Mouse (Mus musculus): Measurements from ENCODE around the gene Pex16. TPM values are rescaled to one million over a fixed set of nuclear protein-coding genes. Genes with fewer than 3 reads are reported as not detected.

The Pex16 gene
- total RNA-seq (2015; ENCODE audit: low replicate concordance) (13.3 TPM in 1 of 2 replicates, not detected in the other), total RNA-seq (2017; ENCODE audit: low replicate concordance) (3.3 and 4.2 TPM in 2 replicates)

DNA sequence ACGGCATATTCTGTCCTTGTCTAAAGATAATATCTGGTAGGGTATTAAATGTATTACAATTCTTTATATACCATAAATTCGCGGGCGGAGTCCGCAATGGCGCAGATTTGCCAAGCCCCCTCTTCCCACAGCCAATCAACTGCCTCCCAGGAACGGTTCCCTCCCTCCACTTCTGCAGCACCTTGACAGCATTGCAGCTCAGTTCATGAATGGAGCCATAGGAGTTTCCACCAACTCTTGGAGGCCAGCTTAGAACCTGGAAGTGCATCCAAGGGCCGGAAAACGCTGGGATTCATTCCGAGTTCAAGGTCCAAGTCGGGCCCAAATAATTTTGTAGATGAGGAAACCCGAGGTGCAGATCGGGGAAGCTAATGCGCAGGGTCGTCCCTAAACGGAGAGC is at the start of gene Pex16, which contains the start of gene Large2:
Gene Pex16, plus strand, starts transcription at position 163 of the 400 bp plus-strand sequence.
Gene Large2, minus strand, starts transcription at position 356 of the 400 bp plus-strand sequence.
- peak; percentile 66 for ATAC-seq (replicated peaks; ENCODE audit: low FRiP score, poor library complexity, severe bottlenecking)

DNA sequence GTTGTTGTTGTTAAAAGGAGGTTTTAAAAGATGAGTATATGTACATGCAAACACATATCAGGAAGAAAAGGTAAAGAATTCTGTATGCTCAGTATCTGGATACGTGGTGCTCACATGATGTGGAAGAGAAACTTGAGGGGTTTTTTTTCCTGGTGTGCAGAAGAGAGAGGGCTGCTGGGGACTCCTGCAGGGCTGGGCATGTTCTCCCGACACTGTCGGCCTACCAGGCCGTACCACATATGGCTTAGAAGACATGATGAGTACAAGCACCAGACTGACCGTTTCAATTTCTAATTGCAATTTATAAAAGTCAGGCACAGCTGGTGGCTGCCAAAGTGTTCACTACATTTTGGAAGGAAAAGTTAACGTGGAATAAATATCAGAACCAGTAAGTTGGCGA is 48.8 kb upstream of the Pex16 start:
- no peak for ATAC-seq (replicated peaks; ENCODE audit: low FRiP score, poor library complexity, severe bottlenecking)

DNA sequence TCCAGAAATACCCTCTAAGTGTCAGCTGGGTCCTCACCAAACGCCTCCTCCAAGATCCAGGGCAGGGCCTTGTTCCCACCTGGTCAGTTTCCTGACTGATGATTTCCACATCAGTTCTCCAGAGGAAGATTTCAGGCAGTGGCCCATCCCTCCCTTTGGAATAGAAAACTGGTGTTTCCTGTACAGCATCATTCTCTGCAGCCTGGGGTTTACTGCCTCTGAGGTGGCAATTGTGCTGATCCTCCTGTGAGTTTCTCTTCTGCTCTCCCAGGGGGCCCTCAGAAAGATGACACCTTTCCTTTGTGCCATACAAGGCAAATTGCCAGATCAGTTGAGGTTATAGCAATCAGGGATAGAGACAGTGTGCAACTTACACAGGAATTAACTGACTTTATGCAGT is 48.3 kb upstream of the Pex16 start:
- no peak for ATAC-seq (replicated peaks; ENCODE audit: low FRiP score, poor library complexity, severe bottlenecking)

DNA sequence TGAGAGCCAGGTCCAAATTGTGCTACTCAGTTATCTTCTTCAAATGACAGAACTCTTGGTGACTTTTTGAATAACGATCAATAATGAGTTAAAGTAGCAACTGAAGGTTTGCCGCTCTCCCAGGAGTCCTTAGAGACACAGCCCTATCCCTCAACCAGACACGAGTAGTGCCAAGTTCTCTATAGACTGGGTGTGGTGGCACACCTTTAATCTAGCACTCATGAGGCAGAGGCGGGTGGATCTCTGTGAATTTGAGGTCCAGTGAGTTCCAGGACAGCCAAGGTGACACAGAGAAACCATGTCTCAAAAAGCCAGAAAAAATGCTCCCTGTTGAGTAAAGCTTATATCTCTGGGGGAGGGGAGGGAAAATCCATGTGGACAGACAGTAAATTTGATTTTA is 46.9 kb upstream of the Pex16 start:
- no peak for ATAC-seq (replicated peaks; ENCODE audit: low FRiP score, poor library complexity, severe bottlenecking)

DNA sequence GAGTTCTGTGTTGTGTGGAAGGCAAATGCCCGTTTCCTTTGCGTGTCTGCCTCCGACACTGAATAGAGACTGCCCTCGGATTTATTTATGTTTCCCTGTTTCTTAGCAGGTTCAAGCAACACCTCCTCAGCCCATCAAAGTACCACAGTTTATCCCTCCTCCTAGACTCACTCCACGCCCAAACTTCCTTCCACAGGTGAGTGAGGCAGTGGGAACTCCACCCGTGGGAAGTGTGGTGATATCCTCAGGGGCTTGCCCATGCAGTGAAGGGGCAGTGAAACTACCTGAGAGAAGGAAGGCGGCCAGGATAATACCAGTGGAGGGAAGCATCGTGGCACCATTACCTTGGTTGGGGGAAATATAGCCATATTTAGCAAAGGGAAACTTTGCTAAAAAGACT is 46.3 kb upstream of the Pex16 start:
- ATAC-seq (replicated peaks; ENCODE audit: low FRiP score, poor library complexity, severe bottlenecking): no peak

DNA sequence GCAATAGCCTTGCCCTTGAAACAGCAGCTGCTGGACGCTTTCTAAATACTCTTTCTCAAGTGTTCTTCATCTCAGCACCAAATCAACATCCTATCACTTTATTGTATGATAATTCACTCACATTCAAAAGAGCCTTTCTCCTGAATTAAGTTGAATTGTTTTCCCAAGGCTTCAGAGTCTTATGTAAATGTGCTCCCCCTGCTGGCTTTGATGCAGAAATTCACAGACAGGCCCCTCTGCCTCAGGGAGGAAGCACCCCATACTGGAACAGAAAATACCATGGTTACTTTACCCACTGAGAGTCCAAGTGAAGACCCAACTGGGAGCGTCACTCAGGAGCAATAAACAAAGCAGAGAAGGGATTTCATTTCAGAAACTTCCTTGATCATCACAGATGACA is 43.6 kb upstream of the Pex16 start:
- no peak for ATAC-seq (replicated peaks; ENCODE audit: low FRiP score, poor library complexity, severe bottlenecking)

DNA sequence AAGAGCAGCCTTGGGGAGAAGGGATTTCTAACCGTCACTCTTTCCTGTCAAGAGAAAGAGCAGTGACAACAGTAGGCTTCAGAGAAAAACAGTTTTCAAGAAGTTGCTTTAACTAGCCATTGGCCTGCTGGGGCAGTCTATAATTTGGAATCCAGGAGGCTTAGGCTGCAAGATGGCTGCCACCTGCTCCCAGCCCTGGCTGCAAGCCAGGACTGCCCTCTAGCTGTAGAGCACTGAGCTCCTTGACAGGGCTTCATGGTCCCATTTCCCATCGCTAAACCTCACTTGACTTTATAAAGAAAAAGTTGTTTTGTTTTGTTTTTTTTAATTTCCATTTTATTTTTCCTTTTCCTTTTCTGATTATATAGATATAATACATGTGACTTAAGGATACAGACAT is 43.1 kb upstream of the Pex16 start:
- no peak for ATAC-seq (replicated peaks; ENCODE audit: low FRiP score, poor library complexity, severe bottlenecking)

DNA sequence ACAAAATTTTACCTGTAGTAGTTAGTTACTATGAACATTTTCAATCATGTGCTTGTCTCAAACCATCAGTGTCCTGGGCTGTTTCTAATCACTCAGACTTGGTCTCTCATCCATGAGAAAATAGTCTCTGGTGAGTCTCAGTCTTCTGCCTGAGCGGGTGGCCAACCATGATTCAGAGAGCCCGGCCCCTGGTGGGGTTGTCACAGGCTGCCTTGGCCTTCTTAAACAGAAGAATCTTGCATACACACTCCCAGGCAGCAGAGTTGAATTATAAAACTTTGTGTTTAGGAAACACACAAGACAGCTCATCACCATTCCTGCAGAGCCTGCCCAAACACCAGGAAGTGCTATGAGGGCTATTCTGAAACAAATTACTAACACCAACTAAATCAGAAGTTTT is 42.6 kb upstream of the Pex16 start:
- no peak for ATAC-seq (replicated peaks; ENCODE audit: low FRiP score, poor library complexity, severe bottlenecking)

DNA sequence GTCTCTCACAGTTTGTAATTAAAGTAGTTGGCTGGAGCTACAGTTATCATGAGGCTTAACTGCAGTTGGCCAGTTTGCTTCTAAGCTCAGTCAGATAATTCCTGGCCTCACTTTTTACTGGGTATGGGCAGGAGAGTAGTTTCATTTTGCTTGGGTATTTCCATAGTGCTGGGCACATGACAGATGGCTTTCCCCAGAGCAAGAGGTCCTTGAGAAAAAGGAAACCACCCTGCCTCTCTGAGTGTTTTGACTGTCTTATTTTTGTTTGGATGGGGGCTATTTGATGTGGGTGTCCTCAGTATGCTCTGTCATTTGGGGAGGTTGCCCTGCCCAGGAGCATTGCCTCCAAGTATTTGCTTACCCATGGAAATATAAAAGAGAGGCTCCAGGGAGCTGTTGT is 32.1 kb upstream of the Pex16 start:
- no peak for ATAC-seq (replicated peaks; ENCODE audit: low FRiP score, poor library complexity, severe bottlenecking)

DNA sequence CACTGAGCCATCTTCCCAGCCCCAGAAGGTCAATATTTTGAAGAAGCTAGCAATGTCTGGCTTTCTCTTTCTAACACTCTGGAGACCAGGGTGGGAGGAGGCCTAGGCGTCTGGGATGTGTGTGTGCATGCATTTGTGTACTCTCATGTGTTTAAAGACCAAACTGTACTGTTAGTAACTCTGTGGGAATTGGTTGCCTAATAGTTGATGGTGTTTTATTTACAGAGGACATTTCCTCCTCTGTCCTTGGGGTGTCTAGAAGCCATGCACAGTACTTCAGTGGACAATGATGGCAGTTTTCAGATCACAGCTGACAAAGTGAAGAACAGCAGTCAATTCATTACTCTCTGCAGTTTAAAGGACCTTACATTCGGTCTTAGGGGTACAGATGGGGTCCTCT is 27.3 kb upstream of the Pex16 start:
- no peak for ATAC-seq (replicated peaks; ENCODE audit: low FRiP score, poor library complexity, severe bottlenecking)

DNA sequence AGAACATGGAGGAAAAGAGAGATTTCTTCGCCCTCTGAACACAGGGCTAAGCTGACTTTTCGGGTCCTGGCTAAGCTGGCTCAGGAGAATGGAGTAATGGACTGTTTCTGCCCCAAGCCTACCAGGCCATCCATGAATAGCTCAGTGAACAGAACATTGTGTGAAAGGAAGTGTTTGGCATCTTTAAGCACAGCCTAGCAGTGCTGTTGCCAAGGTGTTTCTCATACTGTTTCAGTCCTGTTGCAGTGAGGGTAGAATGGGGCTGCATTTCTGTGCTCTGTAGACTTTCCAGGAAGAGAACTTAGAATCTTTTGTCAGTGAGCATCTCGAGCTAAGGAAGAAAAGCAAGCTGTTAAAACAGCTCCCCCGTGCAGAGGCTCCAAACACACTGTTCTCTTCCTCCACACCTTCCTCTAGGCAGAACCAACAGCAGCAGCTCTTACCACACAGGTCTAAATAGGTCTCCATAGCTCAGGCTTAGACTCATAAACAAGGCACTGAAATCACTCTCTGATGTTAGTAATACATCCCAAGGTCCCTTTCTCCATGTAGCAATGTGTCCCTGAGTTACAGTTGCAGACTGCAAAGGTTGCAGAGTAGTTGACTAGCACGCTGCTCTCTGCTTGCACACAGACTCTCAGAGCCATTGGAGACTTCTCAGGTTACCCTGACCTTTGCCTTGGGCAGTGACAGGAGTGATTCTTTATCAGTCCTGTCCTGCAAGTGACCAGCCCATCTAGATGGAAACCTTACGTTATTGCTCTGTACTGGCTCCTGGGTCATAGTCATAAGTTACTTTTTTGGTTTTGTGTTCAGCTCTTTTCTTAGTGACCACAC is 24.7 kb upstream of the Pex16 start:
- no peak for ATAC-seq (replicated peaks; ENCODE audit: low FRiP score, poor library complexity, severe bottlenecking)

DNA sequence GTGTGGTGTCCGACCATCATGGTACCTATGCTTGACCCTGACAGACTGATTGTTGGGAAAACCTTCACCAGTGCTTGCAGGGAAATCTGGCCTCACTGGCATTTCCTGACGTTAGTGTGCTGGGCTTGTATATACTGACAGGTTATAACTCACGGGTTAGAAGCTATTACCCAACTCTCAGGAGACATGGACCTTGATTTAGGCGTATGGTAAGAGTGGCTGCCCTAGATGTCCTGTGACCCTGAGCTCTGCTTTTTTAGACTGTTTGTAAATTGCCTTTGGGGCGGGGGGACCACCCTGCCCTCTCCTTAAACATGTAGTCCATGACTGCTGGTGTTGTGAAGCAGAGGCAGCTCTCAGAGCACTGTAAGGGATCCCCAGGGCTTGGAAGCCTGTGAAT is 23.8 kb upstream of the Pex16 start:
- no peak for ATAC-seq (replicated peaks; ENCODE audit: low FRiP score, poor library complexity, severe bottlenecking)

DNA sequence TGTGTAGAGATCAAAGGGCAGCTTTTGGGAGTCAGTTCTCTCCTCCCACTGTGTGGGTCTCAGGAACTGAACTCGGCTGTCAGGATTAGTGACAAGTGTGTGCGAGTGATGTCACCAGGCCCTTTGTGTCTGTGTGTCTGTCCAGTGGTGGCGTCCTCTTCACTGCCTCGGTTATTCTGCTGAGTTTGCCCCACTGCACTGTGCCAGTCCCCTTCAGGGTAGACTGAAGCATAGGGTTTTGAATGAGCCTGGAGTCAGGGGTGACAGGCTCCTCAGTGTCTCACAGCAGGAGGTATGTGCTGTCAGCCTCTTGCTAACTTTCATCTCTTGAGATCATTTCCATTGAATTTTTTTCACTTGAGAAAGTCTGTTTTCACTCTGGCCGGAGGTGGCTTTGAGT is 21.1 kb upstream of the Pex16 start:
- no peak for ATAC-seq (replicated peaks; ENCODE audit: low FRiP score, poor library complexity, severe bottlenecking)

DNA sequence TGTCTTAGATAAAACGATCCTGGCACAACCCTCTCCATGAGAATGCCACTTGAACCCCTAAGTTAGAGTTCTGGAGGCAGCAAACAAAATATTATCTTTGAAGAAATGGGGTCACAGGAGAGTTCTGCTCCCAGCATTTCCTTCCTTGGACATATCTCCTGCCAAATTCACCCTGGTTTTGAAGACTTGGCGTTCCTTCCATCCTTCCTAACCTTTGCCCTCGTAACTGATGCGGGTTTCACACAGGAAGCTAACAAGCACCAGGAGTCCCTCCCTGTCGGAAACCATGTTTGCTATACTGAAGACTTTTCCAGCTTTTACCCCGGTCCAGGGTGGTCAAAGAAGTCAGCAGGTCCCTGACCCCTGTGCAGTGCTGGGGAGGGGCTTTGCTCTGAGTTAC is 20.3 kb upstream of the Pex16 start:
- ATAC-seq (replicated peaks; ENCODE audit: low FRiP score, poor library complexity, severe bottlenecking): no peak

DNA sequence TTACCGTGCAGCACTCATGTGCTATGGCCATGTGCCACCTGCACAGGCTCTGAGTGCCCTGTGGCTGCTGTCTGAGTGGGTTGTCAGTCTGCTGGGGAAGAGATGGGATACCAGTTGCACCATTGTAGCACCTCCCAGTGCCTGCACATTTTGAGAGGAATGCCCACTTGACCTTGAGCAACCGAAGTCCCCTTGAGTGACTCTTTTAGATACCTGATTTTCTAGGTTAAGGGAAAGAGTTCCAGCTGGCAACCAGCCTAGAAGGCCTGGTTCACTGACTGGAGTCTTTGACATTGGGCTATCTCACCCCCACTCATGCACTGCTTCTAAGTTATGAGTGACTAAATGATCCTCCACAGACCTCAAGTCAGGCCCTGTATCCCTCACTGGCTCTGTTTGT is 15.2 kb upstream of the Pex16 start:
- ATAC-seq (replicated peaks; ENCODE audit: low FRiP score, poor library complexity, severe bottlenecking): no peak

DNA sequence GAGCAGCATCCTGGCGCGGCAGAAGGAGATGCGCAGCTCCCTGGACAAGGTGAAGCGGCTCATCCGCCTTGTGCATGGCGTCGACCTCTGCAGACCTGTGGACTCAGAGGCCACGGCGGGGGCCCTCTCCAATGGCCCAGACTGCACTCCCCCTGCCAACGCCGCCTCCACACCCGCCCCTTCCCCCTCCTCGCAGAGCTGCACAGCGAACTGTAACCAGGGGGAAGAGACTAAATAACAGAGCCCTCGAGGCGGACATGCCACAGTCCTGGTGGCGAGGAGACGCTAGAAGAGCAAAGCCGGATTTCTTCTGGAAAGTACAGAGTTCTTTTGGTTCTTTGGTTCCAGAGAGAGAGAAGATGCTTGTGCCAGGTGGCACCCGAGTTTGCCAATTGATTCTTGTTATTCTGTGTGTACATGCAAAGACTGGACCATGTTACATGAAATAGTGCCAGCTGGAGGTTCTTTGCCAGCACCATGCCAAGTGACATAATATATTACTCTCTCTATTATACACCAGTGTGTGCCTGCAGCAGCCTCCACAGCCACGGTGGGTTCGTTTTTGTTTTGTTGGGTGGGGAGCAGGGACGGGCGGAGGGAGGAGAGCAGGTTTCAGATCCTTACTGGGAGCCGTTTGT is 14.2 kb upstream of the Pex16 start:
- ATAC-seq (replicated peaks; ENCODE audit: low FRiP score, poor library complexity, severe bottlenecking): no peak

DNA sequence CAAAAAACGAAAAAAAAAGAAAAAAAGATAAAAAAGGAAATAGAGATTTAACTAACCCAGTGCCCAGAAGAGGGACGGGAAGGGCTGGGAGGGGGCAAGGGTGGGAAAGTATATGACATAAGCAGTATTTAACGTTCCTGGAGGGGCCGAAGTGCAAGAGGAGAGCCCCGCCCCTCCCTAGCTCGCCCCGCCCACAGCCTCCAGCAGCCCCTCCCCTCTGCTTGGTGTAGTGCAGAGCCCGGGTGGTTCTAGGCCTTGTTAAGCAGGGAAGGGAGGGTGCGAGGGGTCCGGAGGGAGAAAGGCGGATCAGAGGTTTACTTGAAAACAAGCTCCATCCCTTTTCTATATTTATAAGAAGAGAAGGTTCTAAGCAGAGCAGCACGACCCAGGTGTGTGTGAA is 13.6 kb upstream of the Pex16 start:
- no peak for ATAC-seq (replicated peaks; ENCODE audit: low FRiP score, poor library complexity, severe bottlenecking)

DNA sequence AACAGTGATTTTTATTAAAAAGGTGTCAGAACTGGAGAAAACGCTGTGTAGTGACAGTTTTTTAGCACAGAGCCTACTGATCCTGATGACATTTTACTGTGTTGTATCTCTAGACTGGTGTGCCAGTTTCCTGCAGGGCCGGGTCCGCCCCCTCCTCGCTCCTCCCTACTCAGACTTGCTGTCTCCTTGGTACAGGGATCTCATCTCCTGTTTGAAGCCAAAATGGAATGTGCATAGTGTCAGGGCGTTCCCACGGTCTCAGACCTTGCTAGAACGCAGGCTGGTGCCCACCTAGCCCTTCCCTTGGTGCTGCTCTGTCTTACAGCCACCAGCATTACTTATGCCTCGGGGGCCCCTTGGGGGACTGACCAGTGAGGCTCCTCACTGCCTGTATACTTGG is 12.7 kb upstream of the Pex16 start:
- ATAC-seq (replicated peaks; ENCODE audit: low FRiP score, poor library complexity, severe bottlenecking): no peak

DNA sequence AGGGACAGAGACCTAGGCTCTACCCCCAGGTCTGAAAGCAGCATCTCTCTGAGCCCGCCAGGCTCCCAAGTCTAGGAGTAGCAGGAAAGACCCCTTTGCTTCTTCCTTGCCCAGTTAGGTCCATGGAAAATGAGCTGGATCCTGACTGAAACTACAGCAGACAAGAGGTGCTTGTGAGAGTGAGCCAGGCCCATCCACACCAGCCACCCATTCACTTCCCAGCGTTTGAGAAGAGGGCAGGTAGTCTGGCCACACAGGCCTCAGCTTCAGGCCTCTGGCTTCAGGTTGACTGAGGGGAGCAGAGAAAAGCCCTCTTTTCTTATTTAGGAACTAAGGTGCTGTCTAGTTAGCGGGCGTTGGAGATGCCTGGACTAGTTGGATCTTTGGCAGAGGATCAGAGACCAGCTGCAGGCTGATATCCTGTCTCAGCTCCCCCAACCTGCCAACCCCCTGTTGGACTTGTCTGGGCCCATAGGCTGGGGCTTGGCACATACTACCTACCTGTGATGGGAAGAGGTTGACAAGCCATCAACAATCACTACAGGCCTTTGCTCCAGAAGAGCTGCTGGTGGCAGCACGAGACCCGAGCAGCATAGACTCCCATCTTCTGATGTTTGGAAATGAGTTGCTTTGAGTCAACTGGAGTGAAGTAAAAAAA is 11.8 kb upstream of the Pex16 start:
- ATAC-seq (replicated peaks; ENCODE audit: low FRiP score, poor library complexity, severe bottlenecking): no peak

DNA sequence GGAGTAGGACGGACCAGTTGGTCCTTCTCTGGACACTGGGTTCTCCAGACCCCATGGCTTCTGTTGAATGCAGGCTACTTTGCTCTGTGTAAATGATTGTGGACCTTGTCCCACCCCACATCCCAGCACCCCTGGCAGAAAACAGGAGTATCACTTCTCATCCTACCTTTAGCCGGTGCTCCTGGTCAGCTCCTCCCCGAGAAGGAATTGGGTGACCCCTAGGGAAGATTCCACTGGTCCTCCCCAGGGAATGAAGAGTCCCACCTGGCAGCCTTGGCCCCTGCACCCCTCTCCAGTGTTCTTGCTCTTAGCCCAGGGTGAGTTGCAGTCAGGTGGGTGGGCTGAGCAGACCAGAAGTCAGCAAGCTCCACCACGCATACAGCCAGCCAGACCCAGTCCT is 10.4 kb upstream of the Pex16 start:
- ATAC-seq (replicated peaks; ENCODE audit: low FRiP score, poor library complexity, severe bottlenecking): no peak

DNA sequence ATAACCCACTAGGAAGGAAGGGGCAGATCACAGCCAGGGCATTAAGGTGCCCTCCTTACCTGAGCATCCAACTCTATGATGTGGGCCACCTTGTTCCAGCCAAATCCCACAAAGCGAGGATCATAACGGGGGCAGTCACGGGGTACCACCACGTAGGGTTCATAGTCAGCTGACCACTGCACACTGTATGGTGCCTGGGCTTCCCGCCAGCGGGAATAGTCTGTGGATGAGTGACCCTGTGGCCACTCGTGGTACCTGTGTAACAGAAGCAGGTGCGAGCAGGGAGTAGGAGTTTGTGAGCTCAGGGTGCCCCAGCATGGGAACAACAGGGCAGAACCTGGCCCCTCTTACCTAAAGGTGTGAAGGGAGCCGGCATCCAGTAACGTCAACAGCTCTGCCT is 8.9 kb upstream of the Pex16 start:
- ATAC-seq (replicated peaks; ENCODE audit: low FRiP score, poor library complexity, severe bottlenecking): no peak
